Mouse (Mus musculus) kidney, adult 2 months (tissue): ENCODE data around the gene Best3.

Experiments
- CTCF ChIP-seq: fragments of 200-500 bp; conservative IDR thresholded peaks from 2 replicates; pipeline ENCODE4 v1.5.1; 2011; ENCODE audit warnings: low read depth, mild to moderate bottlenecking, control low read depth, low read length, moderate library complexity, mixed read lengths; ENCODE audit not compliant: insufficient read depth, insufficient read length
- POLR2A ChIP-seq: fragments of 200-500 bp; IDR thresholded peaks from one replicate; pipeline ENCODE4 v1.6.1; 2011; ENCODE audit warnings: low read depth, low read length, control low read depth

GRCm38 (mm10) chr10:116956483-116957158 lies 29.5 kb upstream of the Best3 start:
- TF ChIP-seq CTCF: no peak
- TF ChIP-seq POLR2A: no peak
